Mouse (Mus musculus): Measurements from ENCODE around the gene 1700031F05Rik.
"Not testable (repeated sequence)": the region's sequence is repeated elsewhere in the genome, so short reads cannot be mapped to it uniquely, and the experiment has no call there.

The 1700031F05Rik gene

GRCm38 (mm10) chrX:102867871-102868270, at the start of gene 1700031F05Rik:
Gene 1700031F05Rik, minus strand, starts transcription at chrX:102867971.
- DNase-seq (ENCODE audit: low spot score), result no peak

- not testable (repeated sequence) for DNase-seq (ENCODE audit: low spot score)
Measured at GRCm38 (mm10) chrX:102914823-102915222, 47.1 kb upstream of the 1700031F05Rik start.

GRCm38 (mm10) chrX:102908587-102908986, 40.8 kb upstream of the 1700031F05Rik start, which contains the start of the genes Dmrtc1a and 1700011M02Rik:
Gene Dmrtc1a, minus strand, starts transcription at chrX:102908687.
Gene 1700011M02Rik, plus strand, starts transcription at chrX:102908905.
- not testable (repeated sequence) for DNase-seq (ENCODE audit: low spot score)

- not testable (repeated sequence) for DNase-seq (ENCODE audit: low spot score)
Measured at GRCm38 (mm10) chrX:102854516-102854915, 13.3 kb downstream of the 1700031F05Rik start, which contains the start of gene Dmrtc1c2. Gene Dmrtc1c2, minus strand, starts transcription at chrX:102854616.

GRCm38 (mm10) chrX:102812311-102812710, 55.5 kb downstream of the 1700031F05Rik start:
- DNase-seq (ENCODE audit: low spot score), result no peak

All from ovary, adult 18-20 months (tissue).